Mouse (Mus musculus): ENCODE measurements around the gene Carmil3. TPM values are rescaled to one million over a fixed set of nuclear protein-coding genes. Genes with fewer than 3 reads are reported as not detected.

The Carmil3 gene
- 1 to 10 TPM in 1 of 2 experiments, under 1 TPM in 1; 0.57 to 3.5 TPM for polyA plus RNA-seq (2017; shearing (Covaris generic))

GRCm38 (mm10) chr14:55490361-55491201 is at the start of gene Carmil3:
Carmil3 (plus strand) TSS chr14:55490651.

GRCm38 (mm10) chr14:55478651-55479599 is 11.5 kb upstream of the Carmil3 start, which contains the start of gene Dhrs4:
Dhrs4 (plus strand) TSS chr14:55478758.

DNA sequence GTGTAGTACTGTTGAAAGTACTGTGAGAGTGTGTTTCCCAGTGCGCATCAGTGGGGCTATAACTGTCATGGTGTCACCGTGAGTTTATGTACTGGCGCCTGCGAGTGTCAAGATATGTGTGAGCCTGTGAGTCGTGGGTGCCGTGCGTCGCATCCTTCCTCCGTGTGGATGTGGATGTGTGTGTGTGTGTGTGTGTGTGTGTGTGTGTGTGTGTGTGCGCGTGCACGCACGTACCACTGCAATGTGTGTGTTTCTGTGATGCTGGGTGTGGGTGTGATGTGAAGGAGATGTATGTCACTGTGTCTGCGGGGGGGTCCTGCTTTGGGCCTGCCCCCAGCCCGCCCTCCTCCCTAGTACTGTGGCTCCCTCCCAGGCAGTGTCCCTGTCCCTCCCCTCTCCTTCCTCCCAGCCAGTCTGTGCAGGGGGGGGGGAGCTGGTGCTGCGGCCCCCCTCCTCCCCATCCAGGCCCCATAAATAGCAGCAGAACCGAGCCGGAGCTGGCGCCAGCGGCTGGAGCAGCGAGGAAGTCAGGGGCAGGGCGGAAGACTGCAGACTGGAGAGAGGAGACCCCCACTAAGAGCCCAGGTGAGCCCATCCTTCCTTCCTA is 19.8 kb downstream of the Carmil3 start, which contains the start of gene Cpne6:
Gene Cpne6 (plus strand): TSS at position 321 of the 607 bp plus-strand sequence.

GRCm38 (mm10) chr14:55524785-55525184 is 34.3 kb downstream of the Carmil3 start, which contains the start of gene Nrl:
Nrl (minus strand) TSS chr14:55524981.

DNA sequence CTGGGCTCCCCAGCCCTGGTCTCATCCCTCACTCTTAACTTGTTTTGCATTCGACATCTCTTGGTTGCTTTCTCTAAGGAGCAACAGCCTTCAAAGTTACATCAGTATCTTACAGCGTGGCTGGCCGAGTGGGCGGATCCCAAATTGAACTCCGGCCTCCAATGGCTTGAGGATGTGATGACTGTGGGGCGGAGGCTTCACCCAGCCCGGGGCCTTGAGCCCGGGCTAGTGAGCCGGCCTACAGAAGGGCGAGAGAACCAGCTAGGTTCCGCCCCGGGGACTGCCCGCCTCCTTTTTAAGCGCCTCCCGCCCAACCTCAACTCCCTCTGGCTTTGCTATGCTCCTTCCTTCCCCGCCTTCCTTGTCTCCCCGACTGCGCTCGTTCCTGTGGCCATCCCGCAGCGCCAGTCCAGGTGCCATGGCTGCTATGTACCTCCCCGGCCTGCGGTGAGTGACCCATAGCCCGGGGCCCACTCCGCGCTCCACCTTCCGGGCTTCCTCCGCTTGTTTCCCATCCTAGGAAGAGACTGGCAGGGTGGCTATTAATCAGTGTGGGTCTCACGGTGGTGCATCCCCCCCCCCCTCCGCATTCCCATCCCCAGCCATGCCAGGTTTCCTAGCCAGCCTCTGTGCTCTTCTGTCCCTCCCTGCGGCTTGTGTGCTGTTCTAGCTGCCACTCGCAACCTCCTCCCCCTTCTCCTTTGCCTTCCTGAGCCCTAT is 49.8 kb downstream of the Carmil3 start, which contains the start of gene Pck2:
Gene Pck2 (plus strand): TSS at position 200 of the 720 bp plus-strand sequence.

Other genes starting within 250 kb of the Carmil3 start
- gene Dhrs4, start 11.9 kb upstream of the Carmil3 start, polyA plus RNA-seq (2017; shearing (Covaris generic)) = 10 to 100 TPM; 35.9 to 39.8 TPM
- 1 to 10 TPM in 1 of 2 experiments, under 1 TPM in 1; 0.18 to 1.1 TPM for gene Cpne6, start 19.8 kb downstream of the Carmil3 start, polyA plus RNA-seq (2017; shearing (Covaris generic))
- gene Nrl, start 34.3 kb downstream of the Carmil3 start, polyA plus RNA-seq (2017; shearing (Covaris generic)) = 1 to 10 TPM in 1 of 2 experiments, under 1 TPM in 1; 0.36 to 1.6 TPM
- gene Pck2, start 49.6 kb downstream of the Carmil3 start, polyA plus RNA-seq (2017; shearing (Covaris generic)) = 10 to 100 TPM; 21.5 to 51.6 TPM
- gene Dcaf11, start 69.4 kb downstream of the Carmil3 start, polyA plus RNA-seq (2017; shearing (Covaris generic)) = 100 to 1,000 TPM; 141 to 145 TPM
- 1 to 10 TPM; 4.4 to 6.9 TPM for gene A730061H03Rik, start 69.8 kb downstream of the Carmil3 start, polyA plus RNA-seq (2017; shearing (Covaris generic))
- not detected for gene Fitm1, start 85.0 kb downstream of the Carmil3 start, polyA plus RNA-seq (2017; shearing (Covaris generic))
- gene Psme1, start 87.5 kb downstream of the Carmil3 start, polyA plus RNA-seq (2017; shearing (Covaris generic)) = 1,000 to 10,000 TPM; 1,004 to 1,125 TPM
- 10 to 100 TPM; 32.7 to 34.1 TPM for gene Emc9, start 94.7 kb downstream of the Carmil3 start, polyA plus RNA-seq (2017; shearing (Covaris generic))
- 100 to 1,000 TPM; 686 to 830 TPM for gene Psme2, start 100.5 kb downstream of the Carmil3 start, polyA plus RNA-seq (2017; shearing (Covaris generic))
- 10 to 100 TPM; 61.0 to 75.2 TPM for gene Rnf31, start 101.1 kb downstream of the Carmil3 start, polyA plus RNA-seq (2017; shearing (Covaris generic))
- 100 to 1,000 TPM; 149 to 175 TPM for gene Irf9, start 112.9 kb downstream of the Carmil3 start, polyA plus RNA-seq (2017; shearing (Covaris generic))
- 10 to 100 TPM in 1 of 2 experiments, 1 to 10 TPM in 1; 2.7 to 16.9 TPM for gene Rec8, start 127.4 kb downstream of the Carmil3 start, polyA plus RNA-seq (2017; shearing (Covaris generic))
- 10 to 100 TPM; 50.2 to 65.2 TPM for gene Ipo4, start 145.3 kb downstream of the Carmil3 start, polyA plus RNA-seq (2017; shearing (Covaris generic))
- 1 to 10 TPM; 1.4 to 3.0 TPM for gene Gm49378, start 147.2 kb downstream of the Carmil3 start, polyA plus RNA-seq (2017; shearing (Covaris generic))
- gene Tm9sf1, start 153.2 kb downstream of the Carmil3 start, polyA plus RNA-seq (2017; shearing (Covaris generic)) = 10 to 100 TPM; 73.1 to 82.7 TPM
- gene Tssk4, start 159.5 kb downstream of the Carmil3 start, polyA plus RNA-seq (2017; shearing (Covaris generic)) = 1 to 10 TPM; 1.4 to 2.1 TPM
- 100 to 1,000 TPM in 1 of 2 experiments, 10 to 100 TPM in 1; 97.3 to 101 TPM for gene Mdp1, start 169.9 kb downstream of the Carmil3 start, polyA plus RNA-seq (2017; shearing (Covaris generic))
- 10 to 100 TPM; 41.6 to 61.3 TPM for gene Gmpr2, start 181.3 kb downstream of the Carmil3 start, polyA plus RNA-seq (2017; shearing (Covaris generic))
- 100 to 1,000 TPM; 358 to 380 TPM for gene Nedd8, start 181.5 kb downstream of the Carmil3 start, polyA plus RNA-seq (2017; shearing (Covaris generic))
- 10 to 100 TPM; 57.8 to 66.2 TPM for gene Tinf2, start 191.2 kb downstream of the Carmil3 start, polyA plus RNA-seq (2017; shearing (Covaris generic))
- under 1 TPM; 0.14 to 0.76 TPM for gene Tgm1, start 223.3 kb downstream of the Carmil3 start, polyA plus RNA-seq (2017; shearing (Covaris generic))
- 10 to 100 TPM; 54.5 to 89.6 TPM for gene Rabggta, start 231.6 kb downstream of the Carmil3 start, polyA plus RNA-seq (2017; shearing (Covaris generic))

All from inflammation-experienced regulatory T-cells (primary cell).